Mouse (Mus musculus) ZHBTc4 (cell line): ENCODE data around the gene Klhl41.
A peak's percentile ranks its signal among the peaks of the same experiment; 100 is the strongest.
"Not testable (repeated sequence)": the region's sequence is repeated elsewhere in the genome, so short reads cannot be mapped to it uniquely, and the experiment has no call there.

Source experiments
- DNase-seq: peaks from one replicate; pipeline ENCODE4 v3.0.0-alpha.2; 2011; ENCODE audit warnings: low read depth, low spot score

The Klhl41 gene

DNA sequence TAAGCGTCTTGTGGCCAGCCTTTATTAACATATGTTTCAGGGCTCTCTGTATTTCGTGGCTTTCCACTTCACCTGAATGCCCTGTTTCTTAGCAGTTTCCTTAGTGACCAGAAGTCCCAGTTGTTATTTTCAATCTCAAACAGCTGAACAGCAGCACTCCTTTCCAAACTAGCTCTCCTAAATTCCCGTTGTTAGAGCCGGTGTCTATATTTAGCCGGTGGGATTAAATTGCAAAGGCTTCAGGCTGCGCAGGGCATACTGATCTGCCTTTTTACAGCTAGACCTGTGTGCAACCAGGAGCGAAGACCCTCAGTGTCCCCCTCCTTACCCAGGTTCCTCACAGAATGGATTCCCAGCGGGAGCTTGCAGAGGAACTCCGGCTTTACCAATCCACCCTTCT lies at the start of gene Klhl41:
TSS of gene Klhl41 (plus strand) at position 268 of the 400 bp plus-strand sequence.
- no peak for DNase-seq

DNA sequence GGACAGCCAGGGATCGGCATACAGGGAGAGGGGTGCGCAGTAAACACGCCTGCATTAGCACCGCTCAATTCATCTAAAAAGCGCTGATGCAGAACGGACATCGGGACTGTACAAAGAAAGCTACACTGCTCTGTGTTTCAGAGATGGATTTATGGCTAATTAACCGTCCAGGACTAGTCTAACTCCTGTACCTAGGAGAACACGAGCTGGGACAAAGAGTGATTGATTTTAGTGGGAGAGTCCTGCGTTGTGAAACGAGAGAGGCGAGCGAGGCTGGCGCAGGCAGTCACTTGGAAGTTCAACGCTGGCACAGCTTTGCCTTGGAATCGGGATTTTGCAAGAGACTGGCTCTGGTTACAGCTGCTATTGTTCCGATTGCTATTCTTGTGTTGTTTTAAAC lies 40.7 kb upstream of the Klhl41 start:
- peak; percentile 30 for DNase-seq

DNA sequence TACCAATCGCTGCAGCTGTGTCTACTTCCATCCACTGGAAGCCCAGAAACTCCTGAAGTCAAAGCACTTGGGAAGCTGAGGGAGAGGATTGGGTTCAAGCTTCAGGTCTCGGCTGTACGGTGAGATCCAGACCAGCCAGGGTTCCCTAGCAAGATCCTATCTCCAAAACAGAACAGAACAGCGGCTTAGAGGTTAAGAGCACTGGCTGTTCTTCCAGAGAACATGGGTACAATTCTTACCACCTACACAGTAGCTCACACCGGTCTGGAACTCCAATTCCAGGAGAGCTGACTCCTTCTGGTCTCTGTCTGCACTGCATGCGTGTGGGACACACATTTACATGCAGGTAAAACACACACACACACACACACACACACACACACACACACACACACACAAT lies 40.0 kb upstream of the Klhl41 start:
- DNase-seq = peak; percentile 23

DNA sequence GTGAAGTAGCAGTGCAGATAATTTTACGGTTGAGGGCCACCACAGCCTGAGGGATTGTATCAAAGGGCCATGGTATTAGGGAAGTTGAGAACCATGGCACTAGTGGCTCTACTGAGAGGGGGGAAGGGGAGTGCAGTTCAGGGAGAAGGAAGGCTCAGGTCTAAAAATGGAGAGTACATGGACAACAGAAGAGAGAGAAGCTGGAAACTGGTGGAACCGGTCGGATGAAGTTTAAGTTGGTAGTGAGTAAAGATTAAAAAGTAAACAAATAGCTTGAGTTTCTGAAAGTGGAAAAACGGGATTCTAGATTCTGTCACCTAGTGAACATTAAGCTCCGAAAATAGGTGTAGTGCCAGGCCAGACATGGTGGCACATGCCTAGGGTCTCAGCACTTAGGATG lies 39.1 kb upstream of the Klhl41 start:
- no peak for DNase-seq

DNA sequence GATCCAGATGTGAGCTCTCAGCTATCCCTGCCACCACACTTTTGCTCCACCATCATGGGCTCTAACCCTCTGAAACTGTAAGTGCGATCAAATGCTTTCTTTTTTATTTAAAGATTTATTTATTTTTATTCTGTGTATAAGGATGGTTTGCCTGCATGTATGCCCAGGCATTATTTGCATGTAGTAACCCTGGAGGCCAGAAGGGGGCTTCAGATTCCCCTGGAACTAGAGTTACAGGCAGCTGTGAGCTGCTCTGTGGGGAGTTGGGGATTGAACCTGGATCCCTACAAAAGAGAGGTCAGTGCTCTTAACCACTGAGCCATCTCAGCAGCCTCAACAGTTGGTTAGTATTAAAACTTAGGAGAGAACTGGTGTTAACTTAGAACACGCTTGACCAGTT lies 38.5 kb upstream of the Klhl41 start:
- DNase-seq = peak; percentile 60

DNA sequence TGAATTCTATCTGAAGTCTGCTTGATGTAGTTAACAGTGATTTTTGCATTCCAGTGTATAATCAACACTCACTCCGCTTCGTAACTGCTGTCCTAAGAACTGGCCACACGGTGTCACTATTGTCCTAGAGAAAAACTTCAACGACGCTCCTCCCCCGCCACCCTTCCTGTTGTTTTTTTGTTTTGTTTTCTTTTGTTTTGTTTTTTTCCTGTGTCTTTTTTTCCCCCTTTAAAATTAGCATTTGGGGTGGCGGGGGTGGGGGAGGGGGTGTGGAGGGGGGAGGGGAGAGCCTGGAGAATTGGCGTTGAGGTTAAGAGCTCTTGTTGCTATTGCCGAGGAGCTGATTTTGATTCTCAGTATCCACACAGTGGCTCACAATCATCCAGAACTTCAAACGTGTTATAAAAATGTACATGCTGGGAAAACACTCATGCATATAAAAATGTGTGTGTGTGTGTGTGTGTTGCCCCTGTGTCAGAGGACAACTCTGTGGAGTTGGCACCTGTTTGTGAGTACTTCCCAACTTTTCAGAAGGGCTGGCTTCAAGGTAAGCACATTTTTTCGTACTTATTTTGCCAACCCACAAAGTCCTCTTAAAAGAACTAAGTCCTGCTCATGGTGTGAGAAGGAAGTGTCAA lies 34.7 kb upstream of the Klhl41 start:
- DNase-seq = peak; percentile 84

DNA sequence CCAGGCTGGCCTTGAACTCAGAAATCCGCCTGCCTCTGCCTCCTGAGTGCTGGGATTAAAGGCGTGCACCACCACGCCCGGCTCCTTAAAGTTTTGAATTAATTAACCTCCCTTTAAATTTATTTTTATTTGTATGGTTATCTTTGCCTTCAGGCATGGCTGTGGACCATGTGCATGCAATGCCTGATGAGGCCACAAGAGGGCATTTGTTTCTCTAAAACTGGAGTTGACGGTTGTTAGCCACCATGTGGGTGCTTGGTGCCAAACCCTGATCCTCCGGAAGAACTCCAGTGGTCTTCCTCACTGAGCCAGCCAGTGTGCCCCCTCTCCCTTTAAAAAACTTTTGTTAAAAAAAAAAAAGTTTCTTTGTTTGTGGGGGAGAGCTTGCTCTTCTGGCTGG lies 34.1 kb upstream of the Klhl41 start:
- DNase-seq = peak; percentile 86

DNA sequence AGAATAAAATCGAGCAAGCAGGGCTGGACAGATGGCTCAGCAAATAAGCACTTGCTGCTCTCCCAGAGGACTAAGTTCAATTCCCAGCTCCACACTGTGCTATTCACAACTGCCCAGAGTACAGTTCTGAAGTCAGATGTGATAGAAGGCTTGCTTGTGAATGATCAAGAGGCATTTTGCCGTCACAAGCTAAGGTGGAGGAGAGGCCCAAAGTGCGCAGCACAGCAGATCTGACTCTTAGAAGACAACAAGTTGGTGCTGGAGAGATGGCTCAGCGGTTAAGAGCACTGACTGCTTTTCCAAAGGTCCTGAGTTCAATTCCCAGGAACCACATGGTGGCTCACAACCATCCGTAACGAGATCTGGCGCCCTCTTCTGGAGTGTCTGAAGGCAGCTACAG lies 31.9 kb upstream of the Klhl41 start:
- not testable (repeated sequence) for DNase-seq

DNA sequence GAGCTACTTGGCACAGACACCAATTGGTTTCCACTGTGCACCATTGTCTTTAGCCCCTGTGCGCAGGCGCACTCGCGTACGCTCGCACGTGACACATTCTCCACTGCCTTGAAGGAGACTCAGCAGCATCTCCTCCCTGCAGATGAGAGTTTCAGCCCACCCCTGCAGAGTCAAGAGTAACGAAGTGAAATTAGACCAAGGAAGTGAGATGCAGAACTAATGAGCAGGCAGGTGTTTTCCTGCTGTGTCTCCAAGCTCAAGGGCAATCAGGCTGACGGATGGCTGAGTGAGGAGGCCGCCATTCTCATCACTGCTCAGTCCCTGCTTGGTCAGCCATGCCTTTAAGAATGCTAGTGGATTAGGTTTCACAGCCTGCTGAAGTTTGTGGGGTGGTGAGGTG lies 29.8 kb upstream of the Klhl41 start:
- peak; percentile 89 for DNase-seq

DNA sequence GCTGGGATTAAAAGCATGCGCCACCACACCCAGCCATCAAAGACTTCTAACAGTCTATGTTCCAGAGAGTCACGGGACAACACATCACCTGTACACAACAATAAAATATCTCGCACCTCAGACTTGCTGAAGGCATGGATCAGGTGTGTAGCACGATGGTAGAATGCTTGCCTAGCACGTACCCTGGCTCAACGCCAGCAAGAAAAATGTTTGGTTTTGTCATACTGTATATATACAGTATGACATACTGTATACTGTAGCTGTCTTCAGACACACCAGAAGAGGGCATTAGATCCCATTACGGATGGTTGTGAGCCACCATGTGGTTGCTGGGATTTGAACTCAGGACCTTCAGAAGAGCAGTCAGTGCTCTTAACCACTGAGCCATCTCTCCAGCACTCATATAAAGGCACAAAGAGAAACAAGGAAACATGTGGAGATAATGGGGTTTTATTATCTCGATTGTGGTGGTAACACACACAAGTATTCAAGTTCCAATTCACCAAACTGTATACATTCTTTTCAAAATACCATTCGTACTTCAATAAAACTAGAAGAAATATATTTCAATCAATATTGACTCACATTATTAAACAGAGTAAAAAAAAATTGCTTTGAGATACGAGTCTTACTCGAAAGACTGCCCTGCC lies 24.8 kb upstream of the Klhl41 start:
- no peak for DNase-seq

DNA sequence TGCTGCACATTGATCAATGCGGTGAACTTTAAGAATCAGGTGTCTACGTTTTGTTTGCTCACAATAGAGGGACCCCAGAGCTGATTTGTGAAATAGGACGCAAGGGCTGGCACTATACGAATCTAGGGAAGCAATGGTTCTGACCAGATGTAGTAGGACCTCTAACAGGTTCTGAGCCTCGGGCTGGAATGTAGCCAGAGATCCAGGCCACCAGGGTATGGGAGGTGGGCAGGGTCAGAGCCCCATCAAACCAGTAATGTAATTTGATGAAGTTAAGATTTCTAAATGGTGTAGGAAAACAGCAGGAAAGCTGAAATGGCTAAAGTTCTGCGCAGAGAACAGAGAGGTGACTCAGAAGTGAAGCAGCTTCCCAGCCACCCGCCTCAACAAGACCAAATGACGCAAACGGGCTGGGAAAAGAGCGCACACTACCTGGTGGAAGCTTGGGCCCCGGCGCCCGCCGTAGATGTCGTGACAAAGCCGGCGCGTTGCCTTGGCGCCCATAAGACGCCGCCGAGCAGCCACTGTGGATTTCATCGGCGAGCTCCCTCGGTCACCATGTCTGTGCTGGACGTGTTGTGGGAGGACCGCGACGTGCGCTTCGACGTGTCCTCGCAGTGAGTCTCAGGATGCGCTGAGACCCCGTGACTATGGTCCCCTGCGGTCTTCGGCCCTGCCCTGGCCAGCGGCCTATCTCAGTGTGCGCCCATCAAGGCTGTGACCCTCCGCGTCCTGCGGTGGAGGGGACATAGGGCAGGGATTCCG lies 23.0 kb upstream of the Klhl41 start, which contains the start of gene Bbs5:
TSS of gene Bbs5 (plus strand) at position 446 of the 765 bp plus-strand sequence.
- DNase-seq = peak; percentile 93

DNA sequence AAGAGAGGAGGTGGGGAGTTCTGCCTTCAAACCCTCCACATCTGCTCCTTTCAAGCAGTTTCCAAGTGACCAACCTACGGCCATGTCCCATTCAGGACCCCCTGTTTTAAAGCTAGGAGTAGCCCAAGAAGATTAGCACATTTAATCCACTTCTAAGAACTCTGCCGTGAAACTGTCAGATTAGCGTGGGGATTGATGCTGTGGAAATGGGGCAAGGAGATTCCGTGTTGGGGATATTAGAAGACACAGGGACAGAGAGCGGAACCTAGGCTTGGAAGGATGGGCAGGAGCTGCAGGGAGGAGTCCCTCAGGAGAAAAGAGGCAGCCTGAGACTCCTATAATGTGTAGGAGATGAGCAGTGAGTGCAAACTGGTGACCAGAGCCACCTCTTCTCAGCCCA lies 20.2 kb upstream of the Klhl41 start:
- DNase-seq = no peak

DNA sequence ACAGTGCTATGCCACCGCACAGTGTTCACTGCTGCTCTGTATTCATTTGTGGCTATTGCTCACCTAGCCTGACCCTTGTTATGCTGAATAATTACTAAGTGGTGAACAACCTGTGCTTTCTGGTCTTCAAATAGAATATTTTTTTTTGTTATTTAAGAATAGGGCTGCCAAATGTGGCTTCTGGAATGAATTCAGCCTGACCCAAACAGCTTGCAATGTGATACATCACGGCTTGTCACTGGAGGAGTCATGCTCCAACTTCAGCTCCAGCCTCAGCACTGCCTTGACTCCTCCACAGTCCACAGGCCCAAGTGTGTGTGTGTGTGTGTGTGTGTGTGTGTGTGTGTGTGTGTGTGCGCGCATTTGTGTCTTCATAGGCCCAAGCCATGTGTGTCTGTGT lies 10.6 kb upstream of the Klhl41 start:
- no peak for DNase-seq

DNA sequence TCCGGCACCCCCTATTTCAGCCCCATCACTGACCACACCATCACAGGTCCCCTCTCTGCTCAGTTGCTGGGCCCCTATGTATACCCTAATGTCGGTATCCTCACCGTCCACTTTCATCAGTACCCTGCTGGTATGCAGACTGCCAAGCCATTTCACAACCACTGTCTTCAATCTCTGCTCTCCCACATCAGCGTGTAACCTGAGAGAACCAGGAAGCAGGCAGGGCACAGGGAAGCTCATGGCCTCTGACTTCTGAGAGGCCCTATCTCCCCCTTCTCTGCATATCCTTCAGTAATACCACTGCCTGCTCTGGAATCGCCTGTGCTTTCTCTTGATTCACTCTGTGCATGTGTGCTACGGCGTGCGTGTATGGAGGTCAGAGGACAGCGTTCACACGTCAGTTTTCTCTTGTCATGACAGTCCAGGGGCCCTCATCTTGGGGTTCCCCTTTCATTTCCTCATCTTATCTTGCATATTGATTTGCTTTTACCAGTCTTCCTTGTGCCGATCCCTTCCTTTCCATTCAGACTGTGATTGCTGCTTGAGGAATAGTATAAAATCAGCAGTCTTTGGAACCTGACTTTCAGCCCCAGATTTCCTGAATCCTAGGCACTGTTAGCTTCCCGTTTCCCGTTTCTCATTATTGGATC lies 6.0 kb upstream of the Klhl41 start:
- no peak for DNase-seq

DNA sequence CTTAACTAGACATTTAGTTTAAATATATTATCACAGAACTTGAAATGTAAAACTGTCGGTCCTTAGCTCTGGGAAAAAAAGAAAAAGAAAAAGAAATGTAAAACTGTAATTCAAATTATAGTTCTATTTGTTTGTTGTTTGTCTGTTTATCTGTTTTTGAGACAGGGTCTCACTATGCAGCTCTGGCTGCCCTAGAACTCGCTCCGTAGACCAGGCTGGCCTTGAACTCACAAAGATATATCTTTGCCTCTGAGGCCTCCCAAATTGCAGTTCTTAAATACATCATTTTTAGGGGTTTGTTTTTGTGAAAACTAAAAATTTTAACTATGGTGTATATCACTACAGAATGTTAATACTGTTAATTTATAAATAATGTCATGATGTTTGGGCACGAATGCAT lies 2.3 kb upstream of the Klhl41 start:
- DNase-seq = no peak

DNA sequence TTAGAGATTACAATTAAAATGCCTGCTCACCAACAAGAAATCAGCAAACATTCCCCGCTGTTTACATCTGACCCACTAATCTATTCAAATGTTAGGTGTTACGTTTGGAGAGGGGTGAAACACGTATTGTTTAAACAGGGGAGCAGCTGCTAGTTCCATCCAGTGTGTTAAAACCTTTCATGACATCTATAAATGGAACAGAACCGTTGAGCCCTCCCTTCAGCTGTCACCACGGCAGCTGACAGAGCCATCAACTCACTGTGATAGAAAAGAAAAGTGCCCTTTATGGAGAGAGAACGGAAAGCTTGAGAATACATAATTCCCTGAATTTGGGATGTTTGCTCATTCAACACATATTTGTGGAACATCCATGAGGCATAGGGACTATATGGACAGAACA lies 1.5 kb upstream of the Klhl41 start:
- no peak for DNase-seq

DNA sequence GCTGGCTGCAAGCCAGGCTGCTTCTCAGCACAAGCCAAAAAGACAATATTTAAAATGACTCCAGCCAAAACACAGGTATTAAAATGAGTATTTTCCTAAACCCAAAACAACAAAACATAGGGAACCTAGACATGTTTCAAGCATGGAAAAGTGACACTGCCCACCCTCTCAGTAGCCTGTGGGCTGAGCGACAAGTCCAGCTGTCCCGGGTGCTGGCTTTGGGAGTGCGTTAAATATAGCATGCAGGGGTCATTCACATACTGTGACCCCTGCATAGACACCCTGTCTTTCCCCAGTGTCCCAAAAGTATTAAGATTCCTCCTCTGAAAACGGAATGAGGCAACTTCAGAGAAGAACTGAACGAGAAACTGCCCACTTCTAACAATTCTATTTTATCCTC lies 3.8 kb downstream of the Klhl41 start:
- no peak for DNase-seq

DNA sequence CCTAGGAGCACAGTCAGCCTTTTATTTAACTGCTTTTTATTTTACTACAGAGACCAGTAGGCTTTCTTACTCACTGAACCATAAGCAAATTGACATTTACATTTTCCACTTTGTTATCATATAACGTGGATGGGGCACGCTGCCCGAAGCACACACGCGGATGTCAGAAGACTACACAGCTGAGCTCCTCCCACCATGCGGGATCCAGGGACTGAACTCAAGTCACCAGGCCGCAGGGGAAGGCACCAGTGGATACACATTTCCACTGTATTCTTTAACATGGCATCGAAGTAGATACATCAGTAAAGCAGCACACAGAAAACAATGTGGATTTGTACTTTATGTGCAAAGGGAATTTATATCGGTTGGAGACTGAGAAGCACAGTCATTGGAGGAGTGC lies 5.3 kb downstream of the Klhl41 start:
- no peak for DNase-seq

DNA sequence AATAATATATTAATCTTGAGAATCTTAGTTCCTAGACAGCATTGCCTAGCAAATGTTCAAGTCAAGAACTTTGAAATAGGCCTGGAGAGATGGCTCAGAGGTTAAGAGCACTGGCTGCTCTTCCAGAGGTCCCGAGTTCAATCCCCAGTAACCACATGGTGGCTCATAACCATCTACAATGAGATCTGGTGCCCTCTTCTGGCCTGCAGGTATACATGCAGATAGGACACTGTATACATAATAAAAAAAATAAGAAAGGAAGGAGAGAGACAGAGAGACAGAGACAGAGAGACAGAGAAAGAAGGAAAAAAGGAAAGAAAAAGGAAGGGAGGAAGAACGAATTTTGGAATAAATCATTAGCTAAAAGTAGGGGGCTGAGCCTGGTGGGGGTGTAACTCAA lies 6.8 kb downstream of the Klhl41 start:
- peak; percentile 48 for DNase-seq

DNA sequence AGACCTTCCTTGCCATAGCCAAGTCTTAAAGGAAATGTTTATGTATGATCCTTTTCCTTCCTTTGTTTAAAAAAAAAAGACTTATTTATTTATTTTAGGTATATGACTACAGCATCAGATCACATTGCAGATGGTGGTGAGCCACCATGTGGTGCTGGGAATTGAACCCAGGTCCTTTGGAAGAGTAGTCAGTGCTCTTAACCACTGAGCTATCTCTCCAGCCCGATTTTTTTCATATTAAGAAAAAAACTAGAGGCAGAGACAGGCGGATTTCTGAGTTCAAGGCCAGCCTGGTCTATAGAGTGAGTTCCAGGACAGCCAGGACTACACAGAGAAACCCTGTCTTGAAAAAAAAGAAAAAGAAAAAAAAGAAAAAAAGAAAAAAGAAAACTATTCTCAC lies 7.3 kb downstream of the Klhl41 start:
- not testable (repeated sequence) for DNase-seq

DNA sequence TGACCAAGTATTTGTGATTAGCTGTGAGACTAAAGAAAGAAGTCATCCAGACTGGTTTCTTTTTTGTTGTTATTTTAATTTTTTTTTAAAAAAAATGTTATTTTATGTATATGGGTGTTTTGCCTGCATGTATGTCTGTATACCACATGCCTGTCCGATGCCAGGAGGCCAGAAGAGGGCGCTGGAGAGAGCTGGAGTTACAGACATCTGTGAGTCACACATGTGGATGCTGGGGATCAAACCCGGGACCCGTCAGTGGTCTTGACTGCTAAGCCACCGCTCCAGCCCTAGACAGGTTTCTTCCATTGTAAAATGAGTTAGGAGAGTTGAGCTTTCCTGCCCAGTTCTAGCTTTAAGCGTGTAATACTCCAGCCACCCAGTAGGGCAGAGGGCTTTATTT lies 10.1 kb downstream of the Klhl41 start:
- DNase-seq = peak; percentile 89

DNA sequence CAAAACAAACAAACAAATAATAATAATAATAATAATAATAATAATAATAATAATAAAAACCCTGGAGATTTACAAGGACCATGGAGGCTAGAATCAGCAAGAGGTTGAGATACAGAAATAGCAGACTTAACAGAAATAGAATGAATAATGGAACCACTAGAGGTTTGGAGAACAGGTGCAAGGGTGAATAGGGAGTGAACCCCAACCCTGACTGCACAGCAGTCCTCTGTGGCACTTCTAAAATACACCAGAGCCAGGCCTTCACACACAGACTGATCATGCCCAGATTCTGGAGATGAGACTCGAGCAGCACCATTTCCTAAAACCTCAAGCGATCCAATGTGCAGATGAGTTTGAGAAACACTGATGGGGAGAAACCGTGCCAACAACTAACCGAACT lies 12.0 kb downstream of the Klhl41 start:
- no peak for DNase-seq
